Mouse (Mus musculus) kidney, adult 8-10 months (tissue): Measurements from ENCODE around the gene Pde1a.
"Not testable (repeated sequence)": the region's sequence is repeated elsewhere in the genome, so short reads cannot be mapped to it uniquely, and the experiment has no call there.

Source experiments
- DNase-seq, 2 experiments: peaks; one replicate each; pipeline ENCODE4 v3.0.0; 2022

Pde1a gene

GRCm38 (mm10) chr2:79945898-79946675, 183.2 kb downstream of the Pde1a start:
- no peak for DNase-seq

GRCm38 (mm10) chr2:79934660-79935059, 194.6 kb downstream of the Pde1a start:
- no peak for DNase-seq

- no peak for DNase-seq
Measured at GRCm38 (mm10) chr2:79922356-79922755, 206.9 kb downstream of the Pde1a start.

GRCm38 (mm10) chr2:79921375-79921774, 207.9 kb downstream of the Pde1a start:
- DNase-seq = no peak

GRCm38 (mm10) chr2:79920438-79920837, 208.8 kb downstream of the Pde1a start:
- DNase-seq = no peak

DNA sequence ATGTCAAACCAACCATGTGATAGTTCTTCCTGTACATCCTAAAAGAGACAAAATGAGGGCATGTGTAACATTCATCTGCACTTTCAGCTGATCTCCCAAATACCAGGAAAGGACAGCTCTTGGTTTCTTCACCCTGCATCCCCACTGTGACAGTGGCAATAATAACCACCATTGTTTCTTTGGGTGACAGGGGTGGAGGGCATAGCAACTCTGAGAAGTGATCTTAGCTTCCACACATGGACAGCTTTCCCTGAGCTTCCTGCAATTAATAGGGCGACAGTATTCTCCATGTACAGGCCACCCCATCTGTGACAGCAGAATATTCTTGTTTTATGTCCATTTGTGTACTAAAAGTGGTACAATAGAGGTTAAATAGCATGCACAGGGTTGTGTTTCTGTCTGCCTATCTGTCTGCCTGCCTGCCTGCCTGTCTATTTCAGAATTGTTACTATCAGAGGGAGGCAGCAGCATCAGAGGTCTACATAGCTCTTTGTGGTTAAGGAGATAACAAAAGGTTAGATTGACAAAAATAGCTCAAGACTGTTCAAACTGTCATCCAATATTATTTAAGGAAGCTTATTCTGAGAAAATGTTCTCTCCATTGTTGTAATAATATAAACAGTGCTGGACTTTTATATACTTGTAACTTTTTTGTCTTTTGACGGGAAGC, 227.3 kb downstream of the Pde1a start:
- no peak for DNase-seq

- DNase-seq = no peak
Measured at GRCm38 (mm10) chr2:79898522-79898921, 230.7 kb downstream of the Pde1a start.

DNA sequence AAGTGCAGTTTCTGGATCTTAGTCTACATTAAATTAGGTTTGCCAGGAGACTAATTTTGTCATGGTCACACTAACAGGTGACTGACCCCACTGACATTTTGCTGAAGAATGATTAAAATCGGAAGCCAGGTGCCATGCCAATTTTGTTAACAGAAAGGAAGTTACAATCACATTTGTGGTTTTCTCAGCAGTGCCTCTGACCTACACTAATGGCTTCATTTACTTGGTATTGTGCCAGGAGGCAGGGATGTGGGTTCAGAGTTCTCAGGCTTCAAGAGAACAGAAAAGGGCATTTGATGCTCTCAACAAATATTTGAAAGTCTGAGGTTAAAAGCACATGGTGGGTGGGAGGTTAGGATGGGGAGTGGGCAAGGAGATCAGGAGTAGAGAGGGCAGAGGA, 236.4 kb downstream of the Pde1a start:
- no peak for DNase-seq

- DNase-seq = peak in 1 of 2 experiments; percentile 10
Measured at GRCm38 (mm10) chr2:79891760-79892570, 237.3 kb downstream of the Pde1a start.

GRCm38 (mm10) chr2:79890726-79891125, 238.5 kb downstream of the Pde1a start:
- DNase-seq = no peak

GRCm38 (mm10) chr2:79883631-79884350, 245.5 kb downstream of the Pde1a start:
- DNase-seq = no peak

DNA sequence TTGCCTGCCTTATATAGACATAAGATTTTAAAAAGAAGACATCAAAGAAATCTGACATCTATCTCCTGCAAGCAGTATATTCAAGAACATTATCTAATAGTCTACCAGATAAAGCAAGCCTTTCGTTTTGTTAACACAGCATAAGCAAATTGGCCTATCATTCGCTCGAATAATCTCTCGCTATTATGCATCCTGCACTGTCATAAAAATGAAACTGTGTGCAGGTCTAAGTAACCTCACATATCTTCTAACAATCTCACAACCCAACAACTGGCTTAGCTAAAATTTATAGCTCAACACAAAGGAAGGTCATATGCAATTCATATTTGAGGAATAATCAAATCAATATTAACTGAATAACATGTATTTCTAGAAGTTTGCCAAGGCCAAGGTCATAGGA, 246.0 kb downstream of the Pde1a start:
- no peak for DNase-seq

GRCm38 (mm10) chr2:79865275-79865999, 263.8 kb downstream of the Pde1a start:
- peak; percentile 2 to 31 for DNase-seq

DNA sequence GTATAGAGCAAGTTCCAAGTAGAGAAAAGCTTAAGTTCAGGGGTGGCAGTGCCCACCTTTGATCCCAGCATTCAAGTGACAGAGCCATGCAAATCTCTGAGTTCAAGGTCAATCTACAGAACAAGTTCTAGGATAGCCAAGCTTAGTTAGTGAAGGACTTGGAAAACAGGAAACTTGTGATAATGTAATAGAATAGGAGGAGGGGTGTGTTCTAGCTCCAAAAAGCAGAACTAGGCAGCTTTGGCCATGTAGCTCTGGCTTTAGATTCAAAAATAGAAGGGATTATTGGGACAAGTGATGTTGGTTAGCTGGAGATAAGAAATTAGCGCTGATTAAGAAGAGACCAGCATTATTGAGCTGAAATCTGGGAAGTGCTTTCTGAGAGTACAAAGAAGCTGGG, 272.4 kb downstream of the Pde1a start:
- DNase-seq = no peak

GRCm38 (mm10) chr2:79847396-79847795, 281.9 kb downstream of the Pde1a start:
- DNase-seq = not testable (repeated sequence)

GRCm38 (mm10) chr2:79839513-79839912, 289.7 kb downstream of the Pde1a start:
- DNase-seq = no peak

- no peak for DNase-seq
Measured at GRCm38 (mm10) chr2:79839090-79839489, 290.2 kb downstream of the Pde1a start.

GRCm38 (mm10) chr2:79825853-79826252, 303.4 kb downstream of the Pde1a start:
- no peak for DNase-seq

DNA sequence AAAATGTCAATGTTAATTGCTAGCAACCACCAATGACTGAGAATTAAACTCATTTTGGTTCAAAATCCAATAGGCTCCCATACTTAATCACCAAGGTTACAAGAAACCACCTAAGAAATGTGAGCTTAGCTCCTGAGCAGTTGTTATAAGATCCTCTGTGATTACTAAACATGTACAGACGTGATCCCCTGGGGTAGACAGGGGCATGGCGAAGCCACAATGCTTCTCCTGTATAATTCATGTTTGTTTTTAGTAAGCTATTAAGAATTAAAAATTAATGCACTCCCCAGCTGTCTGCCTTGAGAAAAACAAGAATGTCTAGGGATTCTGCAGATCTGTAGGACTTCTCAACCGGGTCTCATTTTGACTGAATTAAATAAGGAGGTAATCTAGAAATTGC, 309.7 kb downstream of the Pde1a start:
- no peak for DNase-seq

- no peak for DNase-seq
Measured at GRCm38 (mm10) chr2:79815708-79816484, 313.4 kb downstream of the Pde1a start.

DNA sequence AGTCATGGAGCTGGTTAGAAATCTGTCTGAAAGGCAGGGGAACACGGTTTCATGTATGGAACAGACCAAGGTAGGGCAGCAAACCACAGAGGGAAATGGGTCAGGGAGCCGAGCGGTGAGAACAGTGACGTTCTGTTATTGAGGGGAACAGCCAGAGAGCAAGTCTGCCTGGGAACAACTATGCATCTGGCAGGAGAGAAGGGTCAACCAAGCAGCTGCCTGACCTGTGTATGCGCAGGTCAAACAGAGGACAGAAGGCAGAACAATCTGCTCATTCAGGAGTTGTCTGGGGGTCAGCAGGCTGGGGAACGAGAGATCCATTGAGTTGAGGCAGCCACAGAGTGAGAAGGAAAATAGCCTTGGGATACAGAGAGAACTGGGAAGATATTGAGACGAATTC, 330.6 kb downstream of the Pde1a start:
- DNase-seq = no peak
